Mouse (Mus musculus): ENCODE results near the gene Thy1.

- no peak for TF ChIP-seq CTCF (IDR thresholded peaks at IDR 0.05; ENCODE audit: low read depth)
- TF ChIP-seq EP300 (optimal IDR thresholded peaks at IDR 0.05), result no peak
These were observed 44.7 kb downstream of the Thy1 start for GRCm38 (mm10) chr9:44087761-44088455.
